Mouse (Mus musculus) limb, embryonic 14.5 days (tissue): ENCODE data around the gene Dab2ip. TPM values are rescaled to one million over a fixed set of nuclear protein-coding genes. Genes with fewer than 3 reads are reported as not detected.

ENCODE experiments used
- ATAC-seq: fragments of 200-750 bp; cut with Nextera tagmentation; 2 replicates; pipeline ENCODE4 v1.8.0; 2017; ENCODE audit warnings: low read depth, moderate number of reproducible peaks, moderate TSS enrichment; ENCODE audit not compliant: low FRiP score
- DNase-seq: peaks from one replicate; pipeline ENCODE4 v3.0.0-alpha.2; 2015; ENCODE audit warnings: low spot score
- H3K27ac ChIP-seq: fragments of 300-500 bp; sonication (generic); replicated peaks from 2 replicates; pipeline ENCODE4 v1.5.1; 2014; ENCODE audit warnings: low read depth, mild to moderate bottlenecking, low read length, moderate library complexity, mixed read lengths
- H3K27me3 ChIP-seq: fragments of 300-500 bp; sonication (generic); 2 replicates; pipeline ENCODE4 v1.6.1; 2014; ENCODE audit warnings: low read length, mixed read lengths; ENCODE audit not compliant: control insufficient read depth, insufficient read depth
- H3K36me3 ChIP-seq: fragments of 300-500 bp; sonication (generic); 2 replicates; pipeline ENCODE4 v1.6.1; 2014; ENCODE audit warnings: mild to moderate bottlenecking, low read length, moderate library complexity, mixed read lengths; ENCODE audit not compliant: control insufficient read depth, insufficient read depth
- H3K4me1 ChIP-seq: fragments of 300-500 bp; sonication (generic); 2 replicates; pipeline ENCODE4 v1.6.1; 2014; ENCODE audit warnings: antibody characterized with exemption, low read length, mixed read lengths; ENCODE audit not compliant: control insufficient read depth, insufficient read depth
- H3K4me2 ChIP-seq: fragments of 300-500 bp; sonication (generic); replicated peaks from 2 replicates; pipeline ENCODE4 v1.6.1; 2014; ENCODE audit warnings: low read depth, mild to moderate bottlenecking, low read length, moderate library complexity; ENCODE audit not compliant: severe bottlenecking
- H3K4me3 ChIP-seq: fragments of 300-500 bp; sonication (generic); replicated peaks from 2 replicates; pipeline ENCODE4 v1.5.1; 2014; ENCODE audit warnings: low read length
- H3K9ac ChIP-seq: fragments of 300-500 bp; sonication (generic); 2 replicates; pipeline ENCODE4 v1.6.1; 2014; ENCODE audit warnings: mild to moderate bottlenecking, low read depth, low read length, moderate library complexity; ENCODE audit not compliant: severe bottlenecking
- H3K9me3 ChIP-seq: fragments of 300-500 bp; sonication (generic); 2 replicates; pipeline ENCODE4 v1.6.1; 2016; ENCODE audit warnings: low read length; ENCODE audit not compliant: control insufficient read depth
- POLR2A ChIP-seq: fragments of 200-500 bp; IDR thresholded peaks from 2 replicates; pipeline ENCODE4 v1.8.0; 2012; ENCODE audit warnings: inconsistent platforms, mild to moderate bottlenecking, moderate library complexity, borderline replicate concordance; ENCODE audit not compliant: insufficient read depth, insufficient read length; ENCODE audit errors: extremely low read depth
- WGBS: fragments of 180-500 bp; shearing (Covaris S2); extraction: QIAGEN DNeasy Blood & Tissue Kit; methylation state at CpG from one replicate; pipeline ENCODE4 v1.1.7; 2014; 5-methylcytosine and 5-hydroxymethylcytosine counted together
- polyA plus RNA-seq, 2 experiments: library from polyadenylated mRNA; depleted of rRNA in 1 of 2; stranded (reverse) in 1 of 2; unstranded in 1 of 2; fragments of >200 nt; fragmentation: Nextera tagmentation in 1 of 2; extraction: Ambion mirVana in 1 of 2; gene quantifications; 2 replicates each; pipeline versions ENCODE4 v1.2.1 to v1.2.3; 2012 to 2014

Dab2ip gene
- polyA plus RNA-seq, 2 experiments: 62.2 to 69.8 TPM

DNA sequence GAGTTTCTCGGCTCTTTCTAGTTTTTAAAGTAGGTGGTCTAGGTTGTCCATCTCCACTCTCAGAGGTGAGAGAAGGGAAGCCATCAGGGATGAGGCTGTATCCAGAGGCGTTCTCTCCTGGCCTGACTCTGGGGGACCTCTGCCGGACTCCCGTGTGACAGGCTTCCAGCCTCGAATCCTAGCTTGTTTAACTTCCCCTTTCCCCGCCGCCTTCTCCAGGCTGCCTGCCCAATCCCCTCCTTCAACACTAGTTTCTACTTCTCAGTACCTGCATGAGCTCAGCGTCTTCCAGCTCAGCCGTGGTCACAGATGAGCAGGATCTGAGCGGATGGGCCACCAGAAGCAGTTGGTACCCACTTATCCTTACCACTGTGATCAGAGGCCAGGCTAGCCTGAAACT is 31.3 kb downstream of the Dab2ip start:
- 72% methylated on average over 10 of the region's 10 CpGs for WGBS
- no peak for TF ChIP-seq POLR2A
- Histone ChIP-seq H3K36me3 (no peaks in the 10 kb centered on the region), H3K27ac (0 out of 2 replicates have a peak overlapping the region, but pooled peaks have one; percentile 13), H3K9ac (no peak overlapping the region), H3K27me3 (0 out of 2 replicates have a peak, but pooled peaks cover 1% of the 10 kb centered on the region), H3K4me3 (no peak overlapping the region), H3K4me1 (peaks cover 22% of the 10 kb centered on the region), H3K4me2 (no peak overlapping the region), H3K9me3 (no peaks in the 10 kb centered on the region)
- DNase-seq (no peak), ATAC-seq (no peak)

GRCm38 (mm10) chr2:35589800-35590199 is 31.7 kb downstream of the Dab2ip start:
- ATAC-seq (peak; percentile 48; the same call in 1 of the 2 replicates), DNase-seq (peak; percentile 47)
- Histone ChIP-seq H3K9me3 (no peaks in the 10 kb centered on the region), H3K36me3 (no peaks in the 10 kb centered on the region), H3K4me2 (no peak overlapping the region), H3K27ac (0 out of 2 replicates have a peak overlapping the region, but pooled peaks have one; percentile 13), H3K4me3 (no peak overlapping the region), H3K9ac (no peak overlapping the region), H3K4me1 (peaks cover 22% of the 10 kb centered on the region), H3K27me3 (no peaks in the 10 kb centered on the region)
- TF ChIP-seq POLR2A: no peak
- 76% methylated on average over 4 of the region's 4 CpGs for WGBS

DNA sequence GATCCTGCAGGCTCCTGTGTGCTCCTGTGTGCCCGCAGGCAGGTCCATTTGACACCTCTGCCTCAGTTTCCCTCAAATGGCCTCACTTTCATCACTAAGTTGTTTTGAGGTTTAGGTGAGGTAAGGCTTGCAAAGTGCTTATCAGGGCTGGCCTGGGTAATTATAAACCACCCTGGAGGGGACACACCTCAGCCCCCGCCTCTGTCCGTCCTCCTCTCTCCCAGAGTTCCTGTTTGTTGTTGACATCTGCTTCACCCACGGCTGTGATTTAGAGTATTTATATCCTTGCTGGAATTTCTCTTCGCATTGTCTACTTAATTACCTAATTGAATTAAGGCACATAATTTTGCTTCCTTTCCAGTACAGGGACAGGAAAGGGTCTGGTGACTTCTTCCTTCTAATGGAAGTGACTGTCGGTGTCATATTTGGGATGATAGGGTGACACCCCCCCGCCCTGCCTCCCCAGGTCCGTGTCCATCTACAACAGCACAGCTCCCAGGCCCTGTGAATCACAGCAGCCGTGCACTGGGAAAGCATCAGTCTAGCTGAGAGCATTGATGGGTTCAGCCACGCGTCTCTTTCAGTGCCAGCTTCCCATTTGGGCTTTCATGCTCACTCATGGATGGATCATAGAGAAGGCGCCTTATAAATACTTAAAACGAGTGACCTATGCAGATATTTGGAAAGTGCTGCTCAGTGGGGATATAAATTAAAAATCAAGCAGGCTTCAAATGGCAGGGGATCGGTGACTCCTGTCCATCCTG is 34.1 kb downstream of the Dab2ip start:
- WGBS: 75% methylated on average over 14 of the region's 14 CpGs
- no peak for TF ChIP-seq POLR2A
- no peaks in the 10 kb centered on the region for H3K9me3 ChIP-seq
- H3K4me3 ChIP-seq: no peak overlapping the region
- no peak overlapping the region for H3K9ac ChIP-seq
- no peaks in the 10 kb centered on the region for H3K36me3 ChIP-seq
- DNase-seq (no peak), ATAC-seq (no peak)
- no peaks in the 10 kb centered on the region for H3K27me3 ChIP-seq
- no peak overlapping the region for H3K4me2 ChIP-seq
- H3K4me1 ChIP-seq: peaks cover 22% of the 10 kb centered on the region
- H3K27ac ChIP-seq: no peak overlapping the region

DNA sequence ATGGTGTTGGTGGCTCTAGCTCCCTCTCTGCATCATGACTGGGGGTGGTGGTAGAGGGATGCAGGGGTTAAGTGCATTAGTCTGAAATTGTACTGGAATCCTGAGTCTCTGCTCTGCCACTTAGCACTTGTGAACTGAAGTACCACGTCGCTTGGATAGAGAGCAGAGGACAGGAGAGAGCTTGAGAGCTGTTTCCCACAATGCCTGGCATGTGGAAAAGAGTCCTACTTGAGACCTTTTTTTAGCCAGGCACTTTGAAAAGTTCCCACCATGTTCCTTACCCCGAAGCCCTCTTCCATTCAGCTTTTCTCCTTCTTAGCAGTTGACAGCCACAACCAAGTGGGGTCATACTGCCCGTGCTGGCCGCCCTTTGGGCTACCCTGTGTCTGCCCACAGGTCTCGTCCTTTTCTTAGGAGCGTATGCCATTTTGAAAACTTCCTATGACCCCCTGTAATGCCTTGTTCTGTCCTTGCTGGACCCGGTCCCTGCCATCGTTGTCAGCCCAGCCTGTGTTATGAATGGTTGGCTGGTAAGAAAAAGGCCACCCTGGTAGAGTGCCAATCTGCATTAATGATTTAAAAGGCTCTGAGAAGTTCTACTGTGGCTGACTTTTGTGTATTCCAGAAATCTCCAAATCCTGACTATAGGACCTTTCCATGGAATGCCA is 34.8 kb downstream of the Dab2ip start:
- peaks cover 25% of the 10 kb centered on the region for H3K4me1 ChIP-seq
- H3K27ac ChIP-seq: no peak overlapping the region

DNA sequence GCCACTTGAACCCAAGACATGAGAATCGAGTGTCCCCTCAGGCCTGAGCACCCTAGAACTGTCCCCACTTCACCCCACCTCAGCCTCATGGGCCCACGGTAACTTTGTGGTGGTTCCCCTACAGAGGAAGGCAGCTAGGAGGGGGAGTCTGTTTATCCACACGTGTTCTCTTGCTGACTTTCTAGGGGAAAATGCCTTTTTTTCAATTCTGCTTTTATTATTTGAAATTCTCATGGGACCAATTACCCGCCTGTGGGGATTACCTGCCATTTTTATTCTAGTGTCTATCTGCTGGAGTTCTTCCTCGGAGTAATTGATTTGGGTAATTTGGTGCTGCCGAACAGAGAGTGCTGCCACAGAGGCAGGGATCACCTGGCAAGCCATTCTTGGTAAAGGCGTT is 35.8 kb downstream of the Dab2ip start:
- Histone ChIP-seq H3K4me2 (no peak overlapping the region), H3K9me3 (no peaks in the 10 kb centered on the region), H3K27ac (no peak overlapping the region), H3K27me3 (no peaks in the 10 kb centered on the region), H3K36me3 (no peaks in the 10 kb centered on the region), H3K9ac (no peak overlapping the region), H3K4me1 (peaks cover 27% of the 10 kb centered on the region), H3K4me3 (no peak overlapping the region)
- 58% methylated on average over 7 of the region's 7 CpGs for WGBS
- TF ChIP-seq POLR2A: no peak
- ATAC-seq: no peak
- DNase-seq: no peak

More for the DNA sequence above, 34.8 kb downstream of the Dab2ip start:
- DNase-seq (no peak), ATAC-seq (no peak)
- H3K9me3 ChIP-seq: no peaks in the 10 kb centered on the region
- no peak for TF ChIP-seq POLR2A
- H3K4me2 ChIP-seq: no peak overlapping the region
- no peak overlapping the region for H3K9ac ChIP-seq
- no peak overlapping the region for H3K4me3 ChIP-seq
- H3K27me3 ChIP-seq: no peaks in the 10 kb centered on the region
- 84% methylated on average over 9 of the region's 9 CpGs for WGBS
- no peaks in the 10 kb centered on the region for H3K36me3 ChIP-seq
